Mouse (Mus musculus) retina, adult 2 months (tissue): ENCODE data around the gene Cpb2.

Experiments
- DNase-seq: peaks from one replicate; pipeline ENCODE4 v3.0.0-alpha.2; 2012; ENCODE audit warnings: low read depth, low spot score

The Cpb2 gene

GRCm38 (mm10) chr14:75246024-75247000 is 4.2 kb downstream of the Cpb2 start:
- no peak for DNase-seq

- DNase-seq = no peak
Observed at GRCm38 (mm10) chr14:75250432-75250831, 8.3 kb downstream of the Cpb2 start.

GRCm38 (mm10) chr14:75256521-75256920 is 14.4 kb downstream of the Cpb2 start:
- DNase-seq = no peak

GRCm38 (mm10) chr14:75269531-75269930 is 27.4 kb downstream of the Cpb2 start:
- DNase-seq = no peak

GRCm38 (mm10) chr14:75279716-75280115 is 37.6 kb downstream of the Cpb2 start:
- no peak for DNase-seq

GRCm38 (mm10) chr14:75280406-75280805 is 38.3 kb downstream of the Cpb2 start:
- DNase-seq = no peak

GRCm38 (mm10) chr14:75283609-75284192 is 41.6 kb downstream of the Cpb2 start:
- DNase-seq = no peak

- DNase-seq = peak; percentile 88
Observed at GRCm38 (mm10) chr14:75284193-75284915, 42.3 kb downstream of the Cpb2 start, which contains the start of gene Zc3h13. Gene Zc3h13, plus strand, starts transcription at chr14:75284373.

GRCm38 (mm10) chr14:75301081-75301480 is 59.0 kb downstream of the Cpb2 start:
- DNase-seq = no peak

GRCm38 (mm10) chr14:75303807-75304206 is 61.7 kb downstream of the Cpb2 start:
- DNase-seq = no peak

- DNase-seq = no peak
Observed at GRCm38 (mm10) chr14:75307855-75308254, 65.8 kb downstream of the Cpb2 start.

GRCm38 (mm10) chr14:75309336-75309992 is 67.4 kb downstream of the Cpb2 start:
- peak; percentile 2 for DNase-seq

GRCm38 (mm10) chr14:75314484-75314883 is 72.4 kb downstream of the Cpb2 start:
- peak; percentile 54 for DNase-seq

- no peak for DNase-seq
Observed at GRCm38 (mm10) chr14:75318736-75319135, 76.6 kb downstream of the Cpb2 start.

- DNase-seq = no peak
Observed at GRCm38 (mm10) chr14:75320269-75320668, 78.2 kb downstream of the Cpb2 start.

- no peak for DNase-seq
Observed at GRCm38 (mm10) chr14:75323354-75323753, 81.3 kb downstream of the Cpb2 start.

- no peak for DNase-seq
Observed at GRCm38 (mm10) chr14:75328062-75328461, 86.0 kb downstream of the Cpb2 start.

GRCm38 (mm10) chr14:75330621-75331020 is 88.5 kb downstream of the Cpb2 start:
- DNase-seq = no peak
